Mouse (Mus musculus): Measurements from ENCODE around the gene Lias.

- TF ChIP-seq POLR2A (IDR thresholded peaks at IDR 0.05; ENCODE audit: borderline replicate concordance, extremely low read depth, low read depth, low read length) (no peak), CTCF (IDR thresholded peaks at IDR 0.05; ENCODE audit: insufficient read depth, low read length) (no peak)
Observed at GRCm38 (mm10) chr5:65420822-65421221, 29.5 kb downstream of the Lias start.
